12 mouse cellular contexts compared by ENCODE assay signal in the genomic region with DNA sequence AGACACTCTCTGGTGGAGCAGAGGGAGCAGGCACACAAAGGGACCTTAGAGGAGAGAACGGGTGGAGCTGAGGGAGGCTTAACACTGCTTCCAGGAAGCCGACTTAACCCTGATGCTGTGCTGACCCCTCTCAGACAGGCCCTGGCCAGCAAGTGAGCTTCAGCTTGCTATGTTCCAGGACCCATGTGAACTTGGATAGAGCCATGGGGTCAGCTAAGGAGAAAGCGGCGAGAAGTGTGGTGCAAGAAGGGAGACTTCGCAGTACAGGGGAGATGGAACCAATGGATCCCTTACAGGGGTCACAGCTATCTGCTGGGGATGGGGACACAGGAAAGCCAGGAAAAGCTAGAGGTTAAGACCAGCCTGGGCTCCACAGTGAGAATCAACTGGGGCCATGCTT. TPM values are rescaled to one million over a fixed set of nuclear protein-coding genes. Genes with fewer than 3 reads are reported as not detected.
DNase-seq lines count a peak whose midpoint lies in the region; ATAC-seq and TF ChIP-seq lines count a peak whose summit lies in the region.
"Had no signal": no experiment of that assay in that cellular context is flagged by ENCODE, and none has a peak within 500 bp of the region (broad histone marks: within the 10 kb centered on the region; RNA-seq: fewer than 3 reads in every experiment).

No protein-coding gene starts in this region.

- H3K4me3 ChIP-seq in hindbrain, embryonic 11.5 days (ENCODE audit: low read depth, low read length) = no peak overlapping the region
- no peak overlapping the region for H3K4me3 ChIP-seq in hindbrain, postnatal 0 days (ENCODE audit: low read length)
- H3K4me3 ChIP-seq in testis, adult 2 months (ENCODE audit: control insufficient read depth, low read depth, low read length) = no peak overlapping the region
- H3K4me3 ChIP-seq in heart, embryonic 12.5 days = no peak overlapping the region
- H3K4me3 ChIP-seq in stomach, embryonic 16.5 days (replicated peaks; ENCODE audit: low read length) = no peak overlapping the region

- no peaks in the 10 kb centered on the region; the same call in 1 of the 2 replicates for H3K27me3 ChIP-seq in hindbrain, embryonic 11.5 days (ENCODE audit: control insufficient read depth, insufficient read depth, low read length)
- no peaks in the 10 kb centered on the region for H3K27me3 ChIP-seq in hindbrain, postnatal 0 days (ENCODE audit: insufficient read depth, low read length)
- H3K27me3 ChIP-seq in testis, adult 2 months (ENCODE audit: control insufficient read depth, insufficient read depth, low read length) = no peaks in the 10 kb centered on the region
- 0 out of 2 replicates have a peak, but pooled peaks cover 6% of the 10 kb centered on the region for H3K27me3 ChIP-seq in heart, embryonic 12.5 days (replicated peaks)
- no peaks in the 10 kb centered on the region for H3K27me3 ChIP-seq in stomach, embryonic 16.5 days (ENCODE audit: control insufficient read depth, insufficient read depth, low read length)

- DNase-seq in hindbrain, embryonic 11.5 days (ENCODE audit: low spot score) = no peak
- DNase-seq in hindbrain, postnatal 0 days (ENCODE audit: low spot score) = no peak
- DNase-seq in testis, postnatal 14 days (ENCODE audit: low spot score) = no peak
- no peak for DNase-seq in thymus, adult 18-20 months
- DNase-seq in adrenal gland, postnatal 25 days = no peak
- DNase-seq: retina, postnatal 1 day had no signal

- no peaks in the 10 kb centered on the region for H3K36me3 ChIP-seq in hindbrain, embryonic 11.5 days (ENCODE audit: control insufficient read depth, insufficient read depth, low read length)
- no peaks in the 10 kb centered on the region for H3K36me3 ChIP-seq in hindbrain, postnatal 0 days (ENCODE audit: insufficient read depth, low read length)
- no peaks in the 10 kb centered on the region for H3K36me3 ChIP-seq in testis, adult 2 months (ENCODE audit: control insufficient read depth, insufficient read depth, low read length)
- peaks cover 2% of the 10 kb centered on the region; the same call in 1 of the 2 replicates for H3K36me3 ChIP-seq in heart, embryonic 12.5 days
- no peaks in the 10 kb centered on the region for H3K36me3 ChIP-seq in stomach, embryonic 16.5 days (ENCODE audit: control insufficient read depth, insufficient read depth, low read length)

- no peak overlapping the region for H3K27ac ChIP-seq in hindbrain, embryonic 11.5 days (ENCODE audit: low read depth, low read length)
- H3K27ac ChIP-seq in hindbrain, postnatal 0 days = no peak overlapping the region
- H3K27ac ChIP-seq in testis, adult 2 months (ENCODE audit: control insufficient read depth, insufficient read depth, low read depth, low read length) = peak overlapping the region; percentile 7
- 0 out of 2 replicates have a peak overlapping the region, but pooled peaks have one; percentile 56 for H3K27ac ChIP-seq in heart, embryonic 12.5 days (ENCODE audit: poor library complexity, severe bottlenecking)
- H3K27ac ChIP-seq in stomach, embryonic 16.5 days (ENCODE audit: low read length) = peak overlapping the region; percentile 95

- H3K9me3 ChIP-seq in hindbrain, embryonic 11.5 days (ENCODE audit: control insufficient read depth, low read length) = no peaks in the 10 kb centered on the region
- H3K9me3 ChIP-seq in hindbrain, postnatal 0 days (ENCODE audit: low read length) = no peaks in the 10 kb centered on the region
- H3K9me3 ChIP-seq in heart, embryonic 12.5 days (replicated peaks) = no peaks in the 10 kb centered on the region
- H3K9me3 ChIP-seq in stomach, embryonic 16.5 days (replicated peaks; ENCODE audit: control insufficient read depth, low read length) = no peaks in the 10 kb centered on the region
- H3K9me3 ChIP-seq: G1E had no signal

- H3K4me1 ChIP-seq in hindbrain, embryonic 11.5 days (replicated peaks; ENCODE audit: control insufficient read depth, insufficient read depth, low read length) = peaks cover 11% of the 10 kb centered on the region; the same call in 1 of the 2 replicates
- H3K4me1 ChIP-seq in hindbrain, postnatal 0 days (ENCODE audit: insufficient read depth, low read length) = peaks cover 3% of the 10 kb centered on the region; the same call in 1 of the 2 replicates
- H3K4me1 ChIP-seq in testis, adult 2 months (ENCODE audit: control insufficient read depth, insufficient read depth, low read length) = peaks cover 23% of the 10 kb centered on the region
- H3K4me1 ChIP-seq in heart, embryonic 12.5 days (replicated peaks) = peaks cover 59% of the 10 kb centered on the region
- H3K4me1 ChIP-seq in stomach, embryonic 16.5 days (ENCODE audit: control insufficient read depth, insufficient read depth, low read length) = peaks cover 48% of the 10 kb centered on the region

- H3K9ac ChIP-seq in hindbrain, embryonic 11.5 days (ENCODE audit: low read depth, low read length) = peak overlapping the region; percentile 5; the same call in 1 of the 2 replicates
- no peak overlapping the region for H3K9ac ChIP-seq in hindbrain, postnatal 0 days (replicated peaks; ENCODE audit: low read length)
- no peak overlapping the region for H3K9ac ChIP-seq in heart, embryonic 12.5 days
- H3K9ac ChIP-seq in stomach, embryonic 16.5 days (ENCODE audit: low read length) = peak overlapping the region; percentile 6

- ATAC-seq in hindbrain, embryonic 11.5 days (ENCODE audit: low FRiP score) = no peak
- no peak for ATAC-seq in hindbrain, postnatal 0 days
- no peak for ATAC-seq in heart, embryonic 12.5 days (ENCODE audit: insufficient number of reproducible peaks, low FRiP score)
- no peak for ATAC-seq in stomach, embryonic 16.5 days (ENCODE audit: insufficient read depth, low FRiP score)

- TF ChIP-seq CTCF in hindbrain, postnatal 0 days (IDR thresholded peaks at IDR 0.05; ENCODE audit: low read depth) = no peak
- TF ChIP-seq CTCF in testis, adult 2 months (IDR thresholded peaks at IDR 0.05; ENCODE audit: control insufficient read depth, insufficient read depth, insufficient replicate concordance, low read depth, low read length) = no peak

- no peak overlapping the region for H3K4me2 ChIP-seq in hindbrain, embryonic 11.5 days (replicated peaks; ENCODE audit: low read depth, low read length)
- no peak overlapping the region for H3K4me2 ChIP-seq in hindbrain, postnatal 0 days (ENCODE audit: low read depth, low read length)
- H3K4me2 ChIP-seq in heart, embryonic 12.5 days = no peak overlapping the region
- no peak overlapping the region for H3K4me2 ChIP-seq in stomach, embryonic 16.5 days (ENCODE audit: low read depth, low read length)
- H3K4me2 ChIP-seq: liver, embryonic 11.5 days had no signal

- 67% methylated on average over 5 of the region's 5 CpGs for WGBS in hindbrain, embryonic 11.5 days
- WGBS in hindbrain, postnatal 0 days = 66% methylated on average over 5 of the region's 5 CpGs
- WGBS in heart, embryonic 12.5 days = 72% methylated on average over 5 of the region's 5 CpGs
- WGBS in stomach, embryonic 16.5 days = 72% methylated on average over 5 of the region's 5 CpGs

- no peak; the same call in 1 of the 2 replicates for TF ChIP-seq POLR2A in testis, adult 2 months (IDR thresholded peaks at IDR 0.05; ENCODE audit: control insufficient read depth, low read depth, low read length)

RNA-seq across cellular contexts. Expression of a gene that starts 0.5 kb away (rescaled TPM):
- polyA plus RNA-seq in hindbrain, embryonic 11.5 days (2014; fragmentation: Nextera tagmentation; extraction: Ambion mirVana) = 67.0 and 87.3 TPM in 2 replicates
- 22.3 and 26.2 TPM in 2 replicates for total RNA-seq in hindbrain, postnatal 0 days (2014; rRNA removed)
- polyA plus RNA-seq in hindbrain, postnatal 0 days (2015; fragmentation: Nextera tagmentation; extraction: Ambion mirVana) = 21.5 and 22.0 TPM in 2 replicates
- 98.5 and 102 TPM in 2 replicates for polyA plus RNA-seq in testis, adult 2 months (2012; rRNA removed)
- polyA plus RNA-seq in heart, embryonic 12.5 days (2016; fragmentation: Nextera tagmentation; extraction: Ambion mirVana) = 109 and 118 TPM in 2 replicates
- 150 and 153 TPM in 2 replicates for polyA plus RNA-seq in stomach, embryonic 16.5 days (2015; fragmentation: Nextera tagmentation; extraction: Ambion mirVana)
- total RNA-seq in adrenal gland, postnatal 25 days (2021) = 931 and 937 TPM in 2 replicates
- total RNA-seq: common myeloid progenitor, adult 5-6 weeks had no signal

RNA-seq across cellular contexts. Expression of a gene that starts 12.2 kb away (rescaled TPM):
- polyA plus RNA-seq in hindbrain, embryonic 11.5 days (2014; fragmentation: Nextera tagmentation; extraction: Ambion mirVana) = 22.6 and 22.9 TPM in 2 replicates
- 10.9 and 13.3 TPM in 2 replicates for total RNA-seq in hindbrain, postnatal 0 days (2014; rRNA removed)
- polyA plus RNA-seq in hindbrain, postnatal 0 days (2015; fragmentation: Nextera tagmentation; extraction: Ambion mirVana) = 57.3 and 66.7 TPM in 2 replicates
- polyA plus RNA-seq in testis, adult 2 months (2012; rRNA removed) = 43.0 and 45.2 TPM in 2 replicates
- polyA plus RNA-seq in heart, embryonic 12.5 days (2016; fragmentation: Nextera tagmentation; extraction: Ambion mirVana) = 18.7 and 18.8 TPM in 2 replicates
- polyA plus RNA-seq in stomach, embryonic 16.5 days (2015; fragmentation: Nextera tagmentation; extraction: Ambion mirVana) = 23.8 and 24.3 TPM in 2 replicates
- 54.1 and 59.1 TPM in 2 replicates for total RNA-seq in adrenal gland, postnatal 25 days (2021)

RNA-seq across cellular contexts. Expression of a gene that starts 15.7 kb away (rescaled TPM):
- polyA plus RNA-seq in hindbrain, embryonic 11.5 days (2014; fragmentation: Nextera tagmentation; extraction: Ambion mirVana) = 0.15 and 0.27 TPM in 2 replicates
- total RNA-seq in hindbrain, postnatal 0 days (2014; rRNA removed) = 0.25 and 0.26 TPM in 2 replicates
- 0.18 TPM in 1 of 2 replicates, not detected in the other for polyA plus RNA-seq in hindbrain, postnatal 0 days (2015; fragmentation: Nextera tagmentation; extraction: Ambion mirVana)
- 175 and 181 TPM in 2 replicates for polyA plus RNA-seq in testis, adult 2 months (2012; rRNA removed)
- 0.15 TPM in 1 of 2 replicates, not detected in the other for polyA plus RNA-seq in heart, embryonic 12.5 days (2016; fragmentation: Nextera tagmentation; extraction: Ambion mirVana)
- 0.09 and 0.27 TPM in 2 replicates for polyA plus RNA-seq in stomach, embryonic 16.5 days (2015; fragmentation: Nextera tagmentation; extraction: Ambion mirVana)
- total RNA-seq in adrenal gland, postnatal 25 days (2021) = 1.0 and 2.2 TPM in 2 replicates
- total RNA-seq: common myeloid progenitor, adult 5-6 weeks had no signal

RNA-seq across cellular contexts. Expression of a gene that starts 15.8 kb away (rescaled TPM):
- 25.9 and 28.5 TPM in 2 replicates for polyA plus RNA-seq in hindbrain, embryonic 11.5 days (2014; fragmentation: Nextera tagmentation; extraction: Ambion mirVana)
- total RNA-seq in hindbrain, postnatal 0 days (2014; rRNA removed) = 9.6 and 10.4 TPM in 2 replicates
- polyA plus RNA-seq in hindbrain, postnatal 0 days (2015; fragmentation: Nextera tagmentation; extraction: Ambion mirVana) = 12.3 and 14.6 TPM in 2 replicates
- polyA plus RNA-seq in testis, adult 2 months (2012; rRNA removed) = 131 and 139 TPM in 2 replicates
- polyA plus RNA-seq in heart, embryonic 12.5 days (2016; fragmentation: Nextera tagmentation; extraction: Ambion mirVana) = 24.3 and 27.3 TPM in 2 replicates
- polyA plus RNA-seq in stomach, embryonic 16.5 days (2015; fragmentation: Nextera tagmentation; extraction: Ambion mirVana) = 36.4 and 39.4 TPM in 2 replicates
- total RNA-seq in adrenal gland, postnatal 25 days (2021) = 19.3 and 35.7 TPM in 2 replicates

RNA-seq across cellular contexts. Expression of a gene that starts 15.9 kb away (rescaled TPM):
- 5.0 and 6.3 TPM in 2 replicates for polyA plus RNA-seq in hindbrain, embryonic 11.5 days (2014; fragmentation: Nextera tagmentation; extraction: Ambion mirVana)
- 3.4 and 4.1 TPM in 2 replicates for total RNA-seq in hindbrain, postnatal 0 days (2014; rRNA removed)
- polyA plus RNA-seq in hindbrain, postnatal 0 days (2015; fragmentation: Nextera tagmentation; extraction: Ambion mirVana) = 4.1 and 5.3 TPM in 2 replicates
- 15.0 and 15.6 TPM in 2 replicates for polyA plus RNA-seq in testis, adult 2 months (2012; rRNA removed)
- polyA plus RNA-seq in heart, embryonic 12.5 days (2016; fragmentation: Nextera tagmentation; extraction: Ambion mirVana) = 6.9 and 7.1 TPM in 2 replicates
- polyA plus RNA-seq in stomach, embryonic 16.5 days (2015; fragmentation: Nextera tagmentation; extraction: Ambion mirVana) = 9.4 and 12.2 TPM in 2 replicates
- total RNA-seq in adrenal gland, postnatal 25 days (2021) = 13.4 and 18.2 TPM in 2 replicates

Comparison
In these comparisons a context has a peak if more than half of its experiments do, and no peak if none do; other contexts are left out.
1. H3K9ac ChIP-seq: peak in hindbrain, embryonic 11.5 days (single experiment) and stomach, embryonic 16.5 days (single experiment); none in hindbrain, postnatal 0 days (single experiment) and heart, embryonic 12.5 days (single experiment).
2. H3K27ac ChIP-seq: peak in testis, adult 2 months (single experiment), heart, embryonic 12.5 days (single experiment) and stomach, embryonic 16.5 days (single experiment); none in hindbrain, embryonic 11.5 days (single experiment) and hindbrain, postnatal 0 days (single experiment).
3. RNA of a gene that starts 15.7 kb away (polyA plus RNA-seq): 175 to 181 TPM in testis, adult 2 months; 0.18 TPM in hindbrain, postnatal 0 days, 0.15 to 0.27 TPM in hindbrain, embryonic 11.5 days, 0.15 TPM in heart, embryonic 12.5 days and 0.09 to 0.27 TPM in stomach, embryonic 16.5 days; every median in the first group is over 100 times any median in the second.